Mouse (Mus musculus) olfactory bulb, adult 2 months (tissue): ENCODE results near the gene Dcdc2a.

ENCODE experiments used
- CTCF ChIP-seq: fragments of 200-500 bp; IDR thresholded peaks from 2 replicates; pipeline ENCODE4 v1.5.1; 2012; ENCODE audit warnings: low read depth, mild to moderate bottlenecking, low read length, moderate library complexity; ENCODE audit not compliant: insufficient read depth
- POLR2A ChIP-seq: fragments of 200-500 bp; IDR thresholded peaks from 2 replicates; pipeline ENCODE4 v1.6.1; 2012; ENCODE audit warnings: mild to moderate bottlenecking, low read depth, low read length, moderate library complexity; ENCODE audit not compliant: insufficient read depth

DNA sequence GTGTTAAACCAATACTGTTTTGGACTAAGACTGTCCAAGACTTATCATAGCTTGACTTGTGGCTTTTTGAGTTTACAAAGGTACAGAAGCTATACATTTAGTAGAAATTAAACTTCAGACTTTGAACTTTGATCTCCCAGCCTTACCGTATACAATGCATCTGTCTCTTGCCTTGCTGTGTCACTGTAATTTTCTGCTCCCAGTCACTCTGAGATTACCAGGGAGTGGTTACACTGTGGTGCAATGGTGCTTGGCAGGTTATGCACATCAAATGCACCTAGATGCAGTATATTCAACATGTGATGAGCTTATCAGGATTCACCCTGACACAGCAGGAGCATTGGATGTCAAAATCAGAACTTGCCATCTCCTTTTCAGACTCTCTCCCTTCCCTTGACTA, 122.0 kb downstream of the Dcdc2a start:
- no peak for TF ChIP-seq CTCF
- no peak for TF ChIP-seq POLR2A
